Comparison of ENCODE assay signal across 8 mouse cellular contexts in the genomic region with DNA sequence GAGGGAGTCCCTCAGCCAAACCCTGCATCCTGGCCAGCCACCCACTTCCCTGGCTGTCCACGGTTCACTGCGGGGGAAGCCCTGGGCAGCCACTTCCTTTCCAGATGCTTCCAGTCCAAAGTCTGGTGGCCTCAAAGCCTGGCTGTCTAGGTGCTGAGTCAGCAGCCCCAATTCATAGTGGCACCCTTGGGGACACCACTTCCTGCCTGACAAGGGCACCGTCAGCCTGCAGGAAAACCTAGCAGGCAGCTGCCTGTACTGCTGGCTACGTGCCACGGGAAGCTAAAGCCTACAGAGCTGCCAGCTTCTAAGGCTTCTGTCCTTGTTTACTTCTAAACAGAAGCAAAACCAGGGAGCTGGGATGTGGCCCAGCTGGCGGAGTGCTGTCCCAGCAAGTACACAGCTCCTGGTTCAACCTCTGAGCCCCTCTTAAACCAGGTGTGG. TPM values are rescaled to one million over a fixed set of nuclear protein-coding genes. Genes with fewer than 3 reads are reported as not detected.
DNase-seq lines count a peak whose midpoint lies in the region; ATAC-seq lines count a peak whose summit lies in the region.

No protein-coding gene starts in this region.

- WGBS in forebrain, embryonic 16.5 days, result 42% methylated on average over 6 of the region's 6 CpGs
- WGBS in liver, embryonic 15.5 days (ENCODE audit: insufficient replicate concordance), result 19% methylated on average over 6 of the region's 6 CpGs
- WGBS in neural tube, embryonic 14.5 days, result 40% methylated on average over 6 of the region's 6 CpGs

- intact Hi-C loops in heart, postnatal 10 days (cut with DNase I), result loop anchor here (2.0 kb wide), 1 partner anchor 15 kb away; no protein-coding TSS in a partner anchor

- peak; percentile 53 for ATAC-seq in forebrain, embryonic 16.5 days
- peak; percentile 40 for ATAC-seq in liver, embryonic 15.5 days (ENCODE audit: insufficient read depth)
- peak; percentile 60; the same call in 1 of the 2 replicates for ATAC-seq in neural tube, embryonic 14.5 days (ENCODE audit: low read depth)

- no peaks in the 10 kb centered on the region for H3K9me3 ChIP-seq in forebrain, embryonic 16.5 days (ENCODE audit: control insufficient read depth, low read length)
- no peaks in the 10 kb centered on the region for H3K9me3 ChIP-seq in liver, embryonic 15.5 days (replicated peaks)
- H3K9me3 ChIP-seq in neural tube, embryonic 14.5 days (ENCODE audit: control insufficient read depth, low read length), result no peaks in the 10 kb centered on the region

- H3K27me3 ChIP-seq in forebrain, embryonic 16.5 days (replicated peaks; ENCODE audit: control insufficient read depth, insufficient read depth, low read length), result no peaks in the 10 kb centered on the region
- no peaks in the 10 kb centered on the region; the same call in none of the 2 replicates for H3K27me3 ChIP-seq in liver, embryonic 15.5 days
- H3K27me3 ChIP-seq in neural tube, embryonic 14.5 days (ENCODE audit: control insufficient read depth, insufficient read depth, low read length), result no peaks in the 10 kb centered on the region

- H3K4me1 ChIP-seq in forebrain, embryonic 16.5 days (replicated peaks; ENCODE audit: control insufficient read depth, insufficient read depth, low read length), result peaks cover 23% of the 10 kb centered on the region
- H3K4me1 ChIP-seq in liver, embryonic 15.5 days (replicated peaks), result no peaks in the 10 kb centered on the region; the same call in 1 of the 2 replicates
- H3K4me1 ChIP-seq in neural tube, embryonic 14.5 days (ENCODE audit: control insufficient read depth, insufficient read depth, low read length), result peaks cover 11% of the 10 kb centered on the region

- no peak overlapping the region for H3K9ac ChIP-seq in forebrain, embryonic 16.5 days (replicated peaks; ENCODE audit: low read depth, low read length)
- H3K9ac ChIP-seq in liver, embryonic 15.5 days, result no peak overlapping the region
- no peak overlapping the region for H3K9ac ChIP-seq in neural tube, embryonic 14.5 days (replicated peaks; ENCODE audit: low read depth, low read length)

- peak overlapping the region; percentile 45; the same call in 1 of the 2 replicates for H3K27ac ChIP-seq in forebrain, embryonic 16.5 days (ENCODE audit: low read length)
- no peak overlapping the region for H3K27ac ChIP-seq in liver, embryonic 15.5 days (replicated peaks)
- H3K27ac ChIP-seq in neural tube, embryonic 14.5 days (ENCODE audit: low read depth, low read length), result peak overlapping the region; percentile 39; the same call in 1 of the 2 replicates

- H3K4me3 ChIP-seq in forebrain, embryonic 16.5 days (replicated peaks; ENCODE audit: low read length), result no peak overlapping the region
- no peak overlapping the region for H3K4me3 ChIP-seq in liver, embryonic 15.5 days (replicated peaks)
- no peak overlapping the region for H3K4me3 ChIP-seq in neural tube, embryonic 14.5 days (ENCODE audit: low read depth, low read length)

- H3K4me2 ChIP-seq in forebrain, embryonic 16.5 days (ENCODE audit: low read length), result no peak overlapping the region
- H3K4me2 ChIP-seq in liver, embryonic 15.5 days, result no peak overlapping the region
- no peak overlapping the region for H3K4me2 ChIP-seq in neural tube, embryonic 14.5 days (ENCODE audit: low read depth, low read length)

- peaks cover 7% of the 10 kb centered on the region for H3K36me3 ChIP-seq in forebrain, embryonic 16.5 days (ENCODE audit: control insufficient read depth, insufficient read depth)
- no peaks in the 10 kb centered on the region for H3K36me3 ChIP-seq in liver, embryonic 15.5 days (replicated peaks)
- peaks cover 10% of the 10 kb centered on the region for H3K36me3 ChIP-seq in neural tube, embryonic 14.5 days (ENCODE audit: control insufficient read depth, insufficient read depth, low read length)

- DNase-seq in B cell, adult 2 months, result peak; percentile 32 to 42
- peak; percentile 91 for DNase-seq in adrenal gland, postnatal 10 days
- DNase-seq in heart, postnatal 10 days, result peak; percentile 91
- DNase-seq in kidney, postnatal 4 days, result peak; percentile 84 to 89
- DNase-seq in thymus, postnatal 14 days, result peak; percentile 81

RNA-seq across cellular contexts. Expression of gene Cd276, which starts 13.3 kb away (rescaled TPM):
- 10 to 100 TPM; 16.2 to 20.9 TPM for total RNA-seq in adrenal gland, postnatal 10 days (2021)
- 33.4 and 36.0 TPM in 2 replicates for polyA plus RNA-seq in forebrain, embryonic 16.5 days (2015; fragmentation: Nextera tagmentation; extraction: Ambion mirVana)
- total RNA-seq in heart, postnatal 10 days (2021), result 10 to 100 TPM; 29.8 to 30.6 TPM
- polyA plus RNA-seq in liver, embryonic 15.5 days (2015; fragmentation: Nextera tagmentation; extraction: Ambion mirVana), result 1.4 and 1.5 TPM in 2 replicates
- polyA plus RNA-seq in neural tube, embryonic 14.5 days (2014; fragmentation: Nextera tagmentation; extraction: Ambion mirVana), result 36.0 and 42.2 TPM in 2 replicates

RNA-seq across cellular contexts. Expression of gene Nptn, which starts 40.1 kb away (rescaled TPM):
- total RNA-seq in adrenal gland, postnatal 10 days (2021), result 100 to 1,000 TPM; 172 to 178 TPM
- polyA plus RNA-seq in forebrain, embryonic 16.5 days (2015; fragmentation: Nextera tagmentation; extraction: Ambion mirVana), result 158 and 175 TPM in 2 replicates
- total RNA-seq in heart, postnatal 10 days (2021), result 100 to 1,000 TPM; 186 to 201 TPM
- polyA plus RNA-seq in liver, embryonic 15.5 days (2015; fragmentation: Nextera tagmentation; extraction: Ambion mirVana), result 87.9 and 88.6 TPM in 2 replicates
- polyA plus RNA-seq in neural tube, embryonic 14.5 days (2014; fragmentation: Nextera tagmentation; extraction: Ambion mirVana), result 220 and 255 TPM in 2 replicates

RNA-seq across cellular contexts. Expression of gene Insyn1, which starts 53.5 kb away (rescaled TPM):
- total RNA-seq in adrenal gland, postnatal 10 days (2021), result 10 to 100 TPM in 1 of 2 experiments, 1 to 10 TPM in 1; 9.6 to 10.7 TPM
- polyA plus RNA-seq in forebrain, embryonic 16.5 days (2015; fragmentation: Nextera tagmentation; extraction: Ambion mirVana), result 4.0 and 4.9 TPM in 2 replicates
- total RNA-seq in heart, postnatal 10 days (2021), result 10 to 100 TPM; 11.0 to 11.4 TPM
- polyA plus RNA-seq in liver, embryonic 15.5 days (2015; fragmentation: Nextera tagmentation; extraction: Ambion mirVana), result 0.09 TPM in 1 of 2 replicates, not detected in the other
- polyA plus RNA-seq in neural tube, embryonic 14.5 days (2014; fragmentation: Nextera tagmentation; extraction: Ambion mirVana), result 11.2 and 12.8 TPM in 2 replicates

Comparison
In these comparisons a context has a peak if more than half of its experiments do, and no peak if none do; other contexts are left out.
1. DNase-seq: peak in every context shown above with its lines; median percentile 91 in adrenal gland, postnatal 10 days; 91 in heart, postnatal 10 days; 86 in kidney, postnatal 4 days; 81 in thymus, postnatal 14 days; 37 in B cell, adult 2 months.
2. RNA of gene Cd276, which starts 13.3 kb away (polyA plus RNA-seq): 36.0 to 42.2 TPM in neural tube, embryonic 14.5 days and 33.4 to 36.0 TPM in forebrain, embryonic 16.5 days; 1.4 to 1.5 TPM in liver, embryonic 15.5 days; every median in the first group is over 10 times any median in the second.
3. Peak in every context shown above with its lines, with median percentiles within 50 percentile points of each other: ATAC-seq.